Mouse (Mus musculus): ENCODE measurements around the gene Vasp.

DNA sequence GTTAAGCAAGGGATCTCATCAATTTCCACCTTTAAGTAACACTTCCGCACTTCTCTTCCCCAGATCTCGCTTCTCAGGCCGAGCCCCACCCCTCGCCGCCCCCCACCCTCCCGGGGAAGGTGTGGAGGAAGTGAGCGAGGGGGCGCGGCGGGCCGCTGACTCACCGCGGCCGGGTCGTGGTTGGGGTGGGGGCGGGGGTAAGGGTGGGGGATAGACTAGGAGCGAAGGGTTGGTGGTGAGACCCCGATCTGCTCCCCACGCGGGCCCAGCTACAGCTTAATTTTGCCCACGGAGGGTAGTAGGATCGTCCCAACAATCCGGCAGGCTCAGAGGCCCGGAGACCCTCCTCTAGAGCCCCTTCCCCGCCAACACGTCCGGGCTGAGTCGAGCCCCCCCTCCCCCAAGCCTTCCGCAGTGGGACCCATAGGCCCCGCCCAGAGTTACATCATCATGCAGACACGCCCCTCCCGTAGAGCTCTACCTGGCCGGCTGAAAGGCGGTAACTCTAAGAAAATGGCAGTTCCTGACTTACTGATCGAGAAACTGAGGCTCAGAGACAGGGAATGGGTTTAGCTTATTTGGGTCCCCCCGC, 652 bp upstream of the Vasp start:
- no peak for TF ChIP-seq CTCF (IDR thresholded peaks at IDR 0.05; ENCODE audit: control insufficient read depth, insufficient read depth, insufficient read length)
- peak; percentile 36 for TF ChIP-seq CEBPB (IDR thresholded peaks at IDR 0.05; ENCODE audit: low read depth)
- TF ChIP-seq MYOG (IDR thresholded peaks at IDR 0.05; ENCODE audit: control insufficient read depth, extremely low read depth, insufficient read length), result no peak
- TF ChIP-seq MAX (IDR thresholded peaks at IDR 0.05), result no peak
- no peak for TF ChIP-seq USF1 (IDR thresholded peaks at IDR 0.05; ENCODE audit: low read depth)
- no peak for TF ChIP-seq MYOD1 (IDR thresholded peaks at IDR 0.05; ENCODE audit: control insufficient read depth, insufficient read length, low read depth)

Data from C2C12 (cell line).